Mouse (Mus musculus) B cell, adult 67 days (primary cell): Measurements from ENCODE around the gene Efcab8. TPM values are rescaled to one million over a fixed set of nuclear protein-coding genes. Genes with fewer than 3 reads are reported as not detected.

Experiments
- total RNA-seq, 2 experiments: library from RNA; stranded (reverse); gene quantifications; 4 replicates each; pipeline ENCODE4 v1.2.4; 2023

Gene Efcab8
- total RNA-seq = 1 to 10 TPM in 1 of 2 experiments, under 1 TPM in 1; 0.58 to 1.4 TPM

DNA sequence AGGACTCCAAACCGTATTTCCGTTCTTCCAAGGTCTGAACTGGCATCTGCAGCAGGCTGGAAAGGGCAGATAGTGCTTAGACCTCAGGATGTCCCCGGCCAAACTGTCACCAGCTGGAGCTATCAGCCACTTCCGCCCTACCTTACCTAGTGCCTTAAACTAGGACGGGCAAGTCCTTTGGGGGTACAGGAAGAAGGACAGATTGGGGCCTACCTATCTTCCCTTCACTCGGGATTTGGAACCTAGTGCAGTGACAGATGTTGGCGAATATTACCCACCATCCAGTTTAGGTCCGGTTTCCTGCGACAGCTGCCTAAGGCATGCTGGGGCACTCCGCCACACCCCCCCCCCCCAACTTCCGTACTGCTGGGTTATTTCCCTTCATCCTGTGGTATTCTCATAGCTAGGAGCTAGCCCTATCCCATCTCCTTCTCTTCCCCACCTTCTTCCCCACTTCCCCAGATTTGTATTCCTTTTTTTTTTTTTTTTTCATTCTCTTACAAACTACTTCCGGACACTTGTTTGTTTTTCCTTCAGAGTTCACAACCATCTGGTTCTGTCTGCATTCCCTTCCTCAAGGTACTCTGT, at the start of gene Efcab8:
Gene Efcab8 (plus strand): TSS at position 538 of the 588 bp plus-strand sequence.

DNA sequence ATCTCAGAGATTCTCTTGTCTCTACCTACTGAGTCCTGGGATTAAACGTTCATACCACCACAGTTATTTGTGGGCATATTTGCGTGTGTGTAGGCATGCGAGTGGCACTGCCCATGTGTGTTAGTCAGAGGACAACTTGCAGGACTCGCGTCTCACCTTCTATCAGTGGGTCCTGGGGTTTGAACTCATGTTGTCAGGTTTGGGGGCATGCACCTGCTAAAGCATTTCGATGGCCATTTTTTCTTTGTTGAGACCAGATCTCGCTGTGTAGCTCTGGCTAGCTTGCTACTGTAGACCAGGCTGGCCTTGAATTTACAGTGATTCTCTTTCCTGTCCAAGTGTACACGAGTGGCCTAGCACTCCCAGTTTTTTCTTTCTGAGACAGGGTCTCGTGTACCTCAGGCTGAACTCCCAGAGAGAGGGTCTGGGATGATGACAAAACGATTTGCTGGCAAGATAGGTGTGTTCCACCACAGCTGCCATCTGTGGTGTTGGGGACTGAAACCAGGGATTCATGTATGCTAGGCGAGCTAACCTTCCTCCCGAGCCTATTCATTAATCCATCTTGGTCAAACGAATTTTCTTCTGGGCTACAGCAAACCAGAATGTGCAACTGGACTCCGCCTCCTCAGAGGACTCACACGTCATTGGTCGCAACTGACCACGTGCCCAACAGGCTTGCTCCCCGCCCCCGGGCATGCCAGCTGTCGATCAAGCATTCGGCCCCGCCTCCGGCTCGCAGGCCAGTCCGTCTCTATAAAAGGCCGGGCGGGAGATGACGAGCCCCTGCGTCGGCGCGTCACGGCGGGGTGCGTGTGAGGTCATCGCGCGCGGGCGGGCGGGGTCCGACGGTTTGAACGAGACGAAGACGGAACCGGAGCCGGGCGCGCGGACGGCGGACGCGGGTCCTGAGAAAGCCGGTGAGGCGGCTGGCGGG, 39.0 kb upstream of the Efcab8 start, which contains the start of gene Mapre1:
Gene Mapre1 (plus strand): TSS at position 775 of the 937 bp plus-strand sequence.

DNA sequence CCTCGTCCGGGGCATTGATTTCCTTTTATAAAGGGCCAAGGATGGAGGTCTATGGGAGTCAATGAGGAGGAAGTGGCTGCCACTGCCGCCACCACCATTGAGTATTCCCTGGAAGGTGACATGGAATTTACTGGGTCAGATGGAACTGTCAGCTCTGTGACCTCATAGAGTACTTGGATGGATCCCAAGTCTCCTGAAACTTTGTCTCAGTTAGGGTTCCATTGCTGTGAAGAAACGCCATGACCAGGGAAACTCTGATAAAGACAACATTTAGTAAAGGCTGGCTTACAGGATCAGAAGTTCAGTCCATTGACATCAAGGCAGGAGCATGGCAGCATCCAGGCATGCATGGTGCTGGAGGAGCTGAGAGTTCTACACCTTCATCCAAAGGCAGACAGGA, 91.3 kb downstream of the Efcab8 start, which contains the start of gene Sun5:
Gene Sun5 (minus strand): TSS at position 101 of the 400 bp plus-strand sequence.

DNA sequence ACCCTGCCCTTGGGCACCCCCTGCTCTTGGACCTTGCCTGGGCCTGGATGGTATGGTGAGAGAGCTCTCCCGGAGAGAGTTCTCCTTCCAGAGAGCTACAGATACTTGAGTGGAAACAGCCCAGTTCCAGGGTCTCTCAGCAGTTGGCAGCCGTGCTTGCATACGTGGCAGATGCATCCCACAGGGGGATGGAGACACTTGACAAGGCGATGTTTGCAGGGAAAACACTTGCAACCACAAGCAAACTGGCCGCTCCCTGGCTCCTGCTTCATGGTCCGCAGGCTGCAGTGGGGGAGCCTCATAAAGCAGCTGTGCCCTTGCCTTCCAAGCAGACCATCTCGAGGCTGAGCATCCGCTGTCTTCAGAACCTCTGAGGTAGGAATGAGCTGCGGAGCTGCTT, 95.0 kb downstream of the Efcab8 start, which contains the start of gene Bpifb2:
Gene Bpifb2 (plus strand): TSS at position 301 of the 400 bp plus-strand sequence.

Other genes starting within 250 kb of the Efcab8 start
- gene Nol4l, start 250.0 kb upstream of the Efcab8 start, total RNA-seq = 1 to 10 TPM in 1 of 2 experiments, under 1 TPM in 1; 0.84 to 1.5 TPM
- gene Commd7, start 147.2 kb upstream of the Efcab8 start, total RNA-seq = 10 to 100 TPM; 37.9 to 39.2 TPM
- 10 to 100 TPM; 10.6 to 11.5 TPM for gene Dnmt3b, start 130.5 kb upstream of the Efcab8 start, total RNA-seq
- not detected for gene Dnmt3c, start 83.3 kb upstream of the Efcab8 start, total RNA-seq
- 100 to 1,000 TPM; 139 to 146 TPM for gene Mapre1, start 38.7 kb upstream of the Efcab8 start, total RNA-seq
- gene Sun5, start 91.2 kb downstream of the Efcab8 start, total RNA-seq = not detected
- gene Bpifb2, start 95.1 kb downstream of the Efcab8 start, total RNA-seq = not detected
- not detected for gene Bpifb6, start 120.5 kb downstream of the Efcab8 start, total RNA-seq
- gene Bpifb3, start 138.3 kb downstream of the Efcab8 start, total RNA-seq = not detected
- not detected for gene Bpifb4, start 158.3 kb downstream of the Efcab8 start, total RNA-seq
- not detected for gene Bpifa6, start 195.0 kb downstream of the Efcab8 start, total RNA-seq
- gene Bpifa2, start 228.3 kb downstream of the Efcab8 start, total RNA-seq = not detected